Mouse (Mus musculus) megakaryocyte, embryonic 14.5 days (primary cell): Measurements from ENCODE around the gene Hist1h4j.

Experiments
- FLI1 ChIP-seq: IDR thresholded peaks from 2 replicates; pipeline ENCODE4 v1.6.1; 2012; ENCODE audit warnings: low read length, inconsistent platforms, mixed read lengths
- GATA1 ChIP-seq: IDR thresholded peaks from 3 replicates; pipeline ENCODE4 v1.6.1; 2012; ENCODE audit warnings: mixed read lengths, low read length, inconsistent platforms, borderline replicate concordance

GRCm38 (mm10) chr13:21752356-21752755 is 17.5 kb downstream of the Hist1h4j start:
- TF ChIP-seq GATA1 (no peak), FLI1 (no peak)
